Mouse (Mus musculus) midbrain, embryonic 15.5 days (tissue): ENCODE measurements at regions not wholly inside any gene's neighbourhood (a gene's known extent, or its start where the extent isn't known, plus 50 kb on each side); places are given as distances from the start of the nearest gene placed in this dataset.

Experiments used
- ATAC-seq: fragments of 200-750 bp; cut with Nextera tagmentation; replicated peaks from 2 replicates; pipeline ENCODE4 v1.8.0; 2017; ENCODE audit warnings: moderate TSS enrichment
- H3K27ac ChIP-seq: fragments of 300-500 bp; sonication (generic); 2 replicates; pipeline ENCODE4 v1.5.1; 2015; ENCODE audit warnings: mild to moderate bottlenecking, inconsistent platforms
- H3K27me3 ChIP-seq: fragments of 300-500 bp; sonication (generic); replicated peaks from 2 replicates; pipeline ENCODE4 v1.6.1; 2015; ENCODE audit warnings: inconsistent platforms
- H3K36me3 ChIP-seq: fragments of 300-500 bp; sonication (generic); replicated peaks from 2 replicates; pipeline ENCODE4 v1.6.1; 2015; ENCODE audit warnings: inconsistent platforms
- H3K4me1 ChIP-seq: fragments of 300-500 bp; sonication (generic); 2 replicates; pipeline ENCODE4 v1.6.1; 2015; ENCODE audit warnings: inconsistent platforms
- H3K4me2 ChIP-seq: fragments of 300-500 bp; sonication (generic); 2 replicates; pipeline ENCODE4 v1.6.1; 2015; ENCODE audit warnings: inconsistent platforms, mild to moderate bottlenecking, moderate library complexity
- H3K4me3 ChIP-seq: fragments of 300-500 bp; sonication (generic); 2 replicates; pipeline ENCODE4 v1.5.1; 2015; ENCODE audit warnings: mild to moderate bottlenecking, inconsistent platforms
- H3K9ac ChIP-seq: fragments of 300-500 bp; sonication (generic); 2 replicates; pipeline ENCODE4 v1.6.1; 2015; ENCODE audit warnings: mild to moderate bottlenecking, inconsistent platforms
- H3K9me3 ChIP-seq: fragments of 300-500 bp; sonication (generic); 2 replicates; pipeline ENCODE4 v1.6.1; 2016; ENCODE audit warnings: inconsistent platforms
- WGBS: fragments of 180-500 bp; shearing (Covaris S2); methylation state at CpG from one replicate; pipeline ENCODE4 v1.1.7; 2015; ENCODE audit warnings: mixed read lengths; 5-methylcytosine and 5-hydroxymethylcytosine counted together

DNA sequence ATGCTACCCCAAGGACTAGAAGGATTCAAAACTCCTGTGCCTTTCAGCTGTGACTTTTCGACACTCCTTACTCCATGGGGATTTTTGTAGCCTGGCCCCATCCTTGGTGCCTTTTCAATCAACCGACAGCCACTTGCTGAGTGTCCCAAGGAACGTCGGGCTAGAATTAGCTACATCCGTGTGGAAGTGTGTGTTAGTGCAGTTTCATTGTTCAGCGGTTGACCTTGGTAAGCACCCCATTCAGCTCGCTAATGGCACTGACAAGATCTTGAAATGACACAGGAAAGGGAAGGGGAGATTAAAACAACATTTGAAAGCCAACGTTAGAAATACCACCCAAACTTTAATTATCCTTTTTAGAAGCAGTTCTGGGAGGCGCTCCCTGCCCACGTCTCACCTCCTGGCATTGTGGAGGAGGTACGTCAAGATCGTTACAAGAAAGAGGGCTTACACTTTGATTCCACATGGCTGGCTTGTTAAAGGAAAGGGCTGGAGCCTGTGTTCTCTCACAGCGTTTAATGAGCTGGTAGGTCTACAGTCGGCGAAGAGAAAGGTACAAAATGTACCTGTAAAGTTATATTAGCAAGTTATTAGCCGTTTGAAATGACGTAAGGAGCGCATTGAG, 536.4 kb downstream of the Fam19a2 start:
- H3K36me3 ChIP-seq = no peaks in the 10 kb centered on the region
- no peaks in the 10 kb centered on the region for H3K9me3 ChIP-seq
- 49% methylated on average over 18 of the region's 18 CpGs for WGBS
- no peak overlapping the region for H3K27ac ChIP-seq
- no peak overlapping the region for H3K4me3 ChIP-seq
- ATAC-seq = no peak
- no peaks in the 10 kb centered on the region for H3K4me1 ChIP-seq
- no peaks in the 10 kb centered on the region for H3K27me3 ChIP-seq
- no peak overlapping the region for H3K9ac ChIP-seq
- peak overlapping the region; percentile 22; the same call in 1 of the 2 replicates for H3K4me2 ChIP-seq

- no peaks in the 10 kb centered on the region for H3K36me3 ChIP-seq
- WGBS = 74% methylated on average over 17 of the region's 17 CpGs
- no peaks in the 10 kb centered on the region for H3K9me3 ChIP-seq
- no peak overlapping the region for H3K27ac ChIP-seq
- no peaks in the 10 kb centered on the region for H3K4me1 ChIP-seq
- ATAC-seq = no peak
- H3K9ac ChIP-seq = no peak overlapping the region
- H3K4me2 ChIP-seq = peak overlapping the region; percentile 22; the same call in 1 of the 2 replicates
- no peaks in the 10 kb centered on the region for H3K27me3 ChIP-seq
- no peak overlapping the region for H3K4me3 ChIP-seq
Measured at GRCm38 (mm10) chr10:123800692-123801528, 537.1 kb downstream of the Fam19a2 start.

GRCm38 (mm10) chr10:123810882-123811281, 547.1 kb downstream of the Fam19a2 start:
- H3K4me3 ChIP-seq = no peak overlapping the region
- WGBS = 93% methylated on average over 9 of the region's 9 CpGs
- H3K9ac ChIP-seq = no peak overlapping the region
- H3K27me3 ChIP-seq = no peaks in the 10 kb centered on the region
- H3K9me3 ChIP-seq = no peaks in the 10 kb centered on the region
- no peaks in the 10 kb centered on the region for H3K4me1 ChIP-seq
- H3K4me2 ChIP-seq = no peak overlapping the region
- no peak for ATAC-seq
- no peaks in the 10 kb centered on the region for H3K36me3 ChIP-seq
- no peak overlapping the region for H3K27ac ChIP-seq

- H3K9ac ChIP-seq = no peak overlapping the region
- no peaks in the 10 kb centered on the region for H3K4me1 ChIP-seq
- no peaks in the 10 kb centered on the region for H3K36me3 ChIP-seq
- no peaks in the 10 kb centered on the region for H3K9me3 ChIP-seq
- H3K27ac ChIP-seq = no peak overlapping the region
- H3K4me3 ChIP-seq = no peak overlapping the region
- WGBS = 38% methylated on average over 2 of the region's 2 CpGs
- ATAC-seq = no peak
- no peak overlapping the region for H3K4me2 ChIP-seq
- H3K27me3 ChIP-seq = no peaks in the 10 kb centered on the region
Measured at GRCm38 (mm10) chr10:123813142-123813541, 549.3 kb downstream of the Fam19a2 start.

DNA sequence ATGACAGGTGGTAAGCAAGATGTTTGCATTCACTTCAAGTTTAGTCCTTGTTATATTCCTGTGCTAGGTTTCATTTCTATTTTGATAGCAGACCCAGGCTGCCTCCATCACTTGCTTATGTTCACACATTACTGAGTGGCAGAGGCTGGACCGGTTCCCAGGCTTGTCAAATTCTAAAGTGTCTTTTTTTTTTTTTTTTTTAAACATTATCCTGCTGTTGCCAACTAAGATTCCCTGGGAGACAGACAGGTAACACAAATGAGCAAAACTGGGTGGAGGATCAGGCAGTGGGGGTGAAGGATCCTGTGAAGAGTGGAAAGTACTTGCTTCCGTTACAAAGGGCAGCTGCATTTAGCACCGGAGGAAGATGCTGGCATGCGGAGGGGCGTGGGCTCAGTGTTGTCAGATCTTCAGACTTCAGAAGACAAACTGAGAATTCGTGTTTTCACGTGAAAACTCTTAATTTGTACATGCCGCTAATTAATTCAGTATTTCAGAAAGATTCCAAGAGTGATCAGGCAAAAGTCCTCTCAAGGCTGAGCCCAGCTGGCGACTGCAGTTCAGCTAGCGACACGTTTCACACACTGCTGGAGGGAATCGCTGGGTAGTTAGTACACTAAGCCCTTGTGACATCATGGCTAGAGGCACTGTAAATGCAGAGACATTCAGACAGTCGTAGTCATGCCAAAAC, 576.4 kb downstream of the Fam19a2 start:
- 31% methylated on average over 13 of the region's 13 CpGs for WGBS
- Histone ChIP-seq H3K4me3 (no peak overlapping the region), H3K9me3 (no peaks in the 10 kb centered on the region), H3K4me1 (no peaks in the 10 kb centered on the region), H3K9ac (no peak overlapping the region), H3K27ac (no peak overlapping the region), H3K36me3 (no peaks in the 10 kb centered on the region), H3K27me3 (no peaks in the 10 kb centered on the region), H3K4me2 (peak overlapping the region; percentile 24)
- no peak for ATAC-seq

DNA sequence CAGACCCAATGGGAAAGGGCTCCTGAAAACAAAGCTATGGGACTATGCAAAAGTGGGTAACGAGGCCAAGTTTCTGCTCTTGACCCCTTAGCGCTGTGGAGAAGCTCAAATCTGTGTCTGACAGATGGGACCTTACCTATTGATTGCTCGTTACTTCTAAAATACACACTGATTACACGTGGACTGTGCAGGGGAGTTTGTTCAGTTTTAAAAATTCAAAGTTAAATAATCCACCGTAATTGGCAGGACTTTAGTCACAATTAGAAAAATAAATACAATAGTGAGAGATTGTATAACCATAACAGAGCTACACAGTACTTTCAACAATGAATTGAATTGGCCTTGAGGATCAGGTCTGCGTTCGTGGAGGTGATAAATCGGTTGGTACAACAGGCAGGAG, 578.3 kb downstream of the Fam19a2 start:
- no peaks in the 10 kb centered on the region for H3K4me1 ChIP-seq
- H3K9me3 ChIP-seq = no peaks in the 10 kb centered on the region
- no peak overlapping the region for H3K4me3 ChIP-seq
- no peak overlapping the region for H3K27ac ChIP-seq
- no peak overlapping the region for H3K4me2 ChIP-seq
- ATAC-seq = no peak
- H3K36me3 ChIP-seq = no peaks in the 10 kb centered on the region
- H3K9ac ChIP-seq = no peak overlapping the region
- WGBS = 85% methylated on average over 8 of the region's 8 CpGs
- no peaks in the 10 kb centered on the region for H3K27me3 ChIP-seq

DNA sequence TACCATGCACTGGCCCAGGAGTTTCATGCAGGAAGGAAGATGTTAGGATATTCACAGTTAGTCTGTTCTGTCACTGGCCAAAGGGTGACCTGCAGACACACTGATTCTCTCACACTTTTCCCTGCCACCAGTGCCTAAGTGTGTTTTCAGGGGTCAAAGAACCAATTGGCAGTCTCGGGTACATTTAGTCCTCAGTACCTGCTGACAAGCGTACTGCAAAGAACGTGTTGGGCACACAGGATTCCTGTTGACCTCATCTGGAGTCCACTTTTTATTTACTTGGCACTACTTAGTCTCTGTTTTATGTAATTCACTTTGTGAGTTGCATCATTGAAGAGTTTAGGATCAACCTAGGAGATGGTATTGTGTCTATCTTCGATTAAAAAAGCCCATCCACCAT, 579.8 kb downstream of the Fam19a2 start:
- H3K4me1 ChIP-seq = no peaks in the 10 kb centered on the region

GRCm38 (mm10) chr10:123846631-123847030, 582.8 kb downstream of the Fam19a2 start:
- H3K9me3 ChIP-seq = no peaks in the 10 kb centered on the region
- WGBS = 86% methylated on average over 8 of the region's 8 CpGs
- no peak for ATAC-seq

More for the DNA sequence above, 579.8 kb downstream of the Fam19a2 start:
- ATAC-seq = no peak
- no peak overlapping the region for H3K27ac ChIP-seq
- no peaks in the 10 kb centered on the region for H3K36me3 ChIP-seq
- WGBS = 86% methylated on average over 4 of the region's 4 CpGs
- H3K9ac ChIP-seq = no peak overlapping the region
- no peaks in the 10 kb centered on the region for H3K9me3 ChIP-seq
- H3K27me3 ChIP-seq = no peaks in the 10 kb centered on the region
- H3K4me2 ChIP-seq = no peak overlapping the region
- no peak overlapping the region for H3K4me3 ChIP-seq

DNA sequence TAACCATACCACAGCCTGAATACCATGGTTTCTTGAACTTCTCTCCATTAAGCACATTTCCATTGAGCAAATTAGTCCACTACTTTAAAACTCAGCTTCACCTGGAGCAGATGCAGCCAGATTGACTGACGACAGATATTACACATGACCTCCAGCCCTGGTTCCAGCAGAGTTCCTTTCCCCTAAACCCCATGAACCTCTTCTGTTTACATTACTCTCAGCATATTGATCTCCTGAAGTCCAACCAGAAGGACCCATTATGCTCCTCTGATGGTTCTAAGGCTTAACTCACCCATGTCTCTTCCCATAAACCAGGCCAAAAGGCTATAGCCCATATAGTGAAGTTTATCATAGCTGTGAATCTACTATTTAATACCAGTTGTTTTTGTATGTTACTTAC, 584.8 kb downstream of the Fam19a2 start:
- ATAC-seq = no peak
- no peaks in the 10 kb centered on the region for H3K4me1 ChIP-seq
- H3K27me3 ChIP-seq = no peaks in the 10 kb centered on the region
- H3K4me2 ChIP-seq = no peak overlapping the region
- H3K27ac ChIP-seq = no peak overlapping the region
- no peak overlapping the region for H3K9ac ChIP-seq
- H3K4me3 ChIP-seq = no peak overlapping the region
- WGBS = 86% methylated on average over 1 of the region's 1 CpGs
- no peaks in the 10 kb centered on the region for H3K36me3 ChIP-seq
- H3K9me3 ChIP-seq = no peaks in the 10 kb centered on the region

More at GRCm38 (mm10) chr10:123846631-123847030, 582.8 kb downstream of the Fam19a2 start:
- H3K9ac ChIP-seq = no peak overlapping the region
- no peaks in the 10 kb centered on the region for H3K27me3 ChIP-seq
- no peak overlapping the region for H3K4me3 ChIP-seq
- H3K4me2 ChIP-seq = no peak overlapping the region
- no peaks in the 10 kb centered on the region for H3K4me1 ChIP-seq
- no peaks in the 10 kb centered on the region for H3K36me3 ChIP-seq
- no peak overlapping the region for H3K27ac ChIP-seq

- 0 out of 2 replicates have a peak, but pooled peaks cover 6% of the 10 kb centered on the region for H3K4me1 ChIP-seq
- no peaks in the 10 kb centered on the region for H3K36me3 ChIP-seq
- ATAC-seq = no peak
- no peaks in the 10 kb centered on the region for H3K27me3 ChIP-seq
- no peaks in the 10 kb centered on the region for H3K9me3 ChIP-seq
- 61% methylated on average over 3 of the region's 3 CpGs for WGBS
- no peak overlapping the region for H3K9ac ChIP-seq
- no peak overlapping the region for H3K4me3 ChIP-seq
- H3K27ac ChIP-seq = no peak overlapping the region
- H3K4me2 ChIP-seq = no peak overlapping the region
Measured at GRCm38 (mm10) chr10:123875459-123875858, 611.7 kb downstream of the Fam19a2 start.

GRCm38 (mm10) chr10:123875882-123876281, 612.1 kb downstream of the Fam19a2 start:
- Histone ChIP-seq H3K9me3 (no peaks in the 10 kb centered on the region), H3K9ac (no peak overlapping the region), H3K27me3 (no peaks in the 10 kb centered on the region), H3K4me2 (no peak overlapping the region), H3K27ac (no peak overlapping the region), H3K4me1 (0 out of 2 replicates have a peak, but pooled peaks cover 6% of the 10 kb centered on the region), H3K4me3 (no peak overlapping the region), H3K36me3 (no peaks in the 10 kb centered on the region)
- ATAC-seq = no peak
- 45% methylated on average over 5 of the region's 5 CpGs for WGBS

DNA sequence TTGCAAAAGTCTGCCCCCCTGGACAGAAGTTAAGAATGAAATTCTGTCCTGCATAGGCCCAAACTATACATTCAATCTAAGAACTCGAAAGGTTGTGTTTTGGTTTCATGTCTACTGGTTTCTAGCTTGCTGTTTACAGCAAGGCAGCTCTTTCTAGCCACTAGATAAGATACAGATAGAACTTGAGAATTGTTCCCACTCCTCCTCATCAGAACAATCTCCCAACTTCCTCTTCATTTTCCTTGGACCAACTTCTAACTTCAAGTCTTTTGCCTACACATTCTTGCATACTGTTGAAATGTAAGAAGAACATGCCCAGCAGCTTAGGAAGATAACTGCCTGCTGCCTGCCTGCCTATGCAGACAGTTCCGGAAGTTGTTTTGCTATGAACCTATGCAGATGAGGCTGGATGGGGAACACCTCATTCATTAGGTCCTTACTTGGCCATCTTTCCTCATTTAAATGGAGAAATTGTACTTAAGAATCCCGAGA, 624.9 kb downstream of the Fam19a2 start:
- no peaks in the 10 kb centered on the region for H3K9me3 ChIP-seq
- H3K9ac ChIP-seq = no peak overlapping the region
- WGBS = 78% methylated on average over 3 of the region's 3 CpGs
- H3K36me3 ChIP-seq = no peaks in the 10 kb centered on the region
- no peak overlapping the region for H3K4me2 ChIP-seq
- H3K4me3 ChIP-seq = no peak overlapping the region
- no peak for ATAC-seq
- no peaks in the 10 kb centered on the region for H3K27me3 ChIP-seq
- no peak overlapping the region for H3K27ac ChIP-seq
- H3K4me1 ChIP-seq = no peaks in the 10 kb centered on the region
